Mouse (Mus musculus) cerebellum, postnatal 25 days (tissue): ENCODE measurements around the gene Tbc1d7.

Experiments used
- DNase-seq, 2 experiments: peaks; one replicate each; pipeline ENCODE4 v3.0.0; 2021; ENCODE audit warnings: mixed read lengths in 2 of 2

The Tbc1d7 gene

DNA sequence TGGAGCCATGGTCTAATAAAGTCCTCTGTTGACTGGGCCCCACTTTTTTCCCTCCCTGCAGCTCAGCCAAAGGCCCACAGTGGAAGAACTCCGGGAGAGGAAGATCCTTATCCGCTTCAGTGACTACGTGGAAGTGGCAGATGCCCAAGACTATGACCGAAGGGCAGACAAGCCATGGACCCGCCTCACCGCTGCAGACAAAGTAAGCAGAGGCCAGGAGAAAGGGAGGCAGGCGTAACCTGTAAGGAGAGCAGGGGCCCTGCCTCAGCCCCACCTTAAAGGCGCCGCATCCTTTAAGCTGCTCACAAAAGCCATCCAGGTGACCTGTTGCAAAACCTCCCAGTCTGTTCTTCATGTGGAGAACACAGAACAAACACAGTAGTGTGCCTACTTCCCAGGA, 38.4 kb downstream of the Tbc1d7 start:
- DNase-seq: peak in 1 of 2 experiments; percentile 43

DNA sequence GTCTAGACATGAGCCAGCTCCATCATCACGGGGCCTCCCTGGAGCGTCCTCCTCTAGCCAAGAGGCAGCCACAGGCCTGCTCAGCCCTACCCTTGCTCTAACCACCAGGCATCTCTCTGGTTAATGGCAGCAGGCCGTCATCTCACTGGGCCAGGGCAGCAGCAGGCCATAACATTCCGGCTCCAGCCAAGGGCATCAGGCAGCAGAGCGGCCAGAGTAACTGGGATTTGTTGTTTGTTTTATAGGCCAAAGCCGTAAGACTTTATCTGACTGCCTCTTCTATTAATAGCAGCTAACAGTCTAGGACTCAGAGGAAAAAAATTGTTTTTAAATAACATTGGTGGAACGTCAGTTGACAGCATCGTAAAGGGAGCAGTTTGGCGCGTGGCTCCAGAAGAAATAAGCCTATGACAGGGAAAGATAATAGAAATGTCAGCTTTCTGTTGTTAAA, 39.5 kb downstream of the Tbc1d7 start:
- DNase-seq: peak; percentile 22 to 25

DNA sequence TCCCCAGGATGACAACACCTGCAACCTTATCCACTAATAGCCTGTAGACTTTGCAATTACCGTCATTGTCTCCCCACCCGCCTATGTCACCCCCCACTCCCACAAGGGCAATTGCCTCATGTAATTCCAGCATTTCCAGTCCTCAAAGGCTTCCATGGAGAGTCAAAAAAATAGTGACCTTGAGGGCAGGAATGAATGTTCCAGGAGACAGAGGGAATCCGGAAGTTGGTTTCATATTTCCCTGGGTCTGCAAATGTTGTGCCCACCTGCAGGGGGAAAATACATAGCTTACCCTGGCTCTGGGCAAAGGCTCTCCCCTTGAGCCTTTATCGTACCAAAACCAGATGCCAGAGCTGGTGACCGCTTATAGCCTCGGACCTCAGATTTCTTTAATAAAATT, 41.1 kb downstream of the Tbc1d7 start:
- no peak for DNase-seq

DNA sequence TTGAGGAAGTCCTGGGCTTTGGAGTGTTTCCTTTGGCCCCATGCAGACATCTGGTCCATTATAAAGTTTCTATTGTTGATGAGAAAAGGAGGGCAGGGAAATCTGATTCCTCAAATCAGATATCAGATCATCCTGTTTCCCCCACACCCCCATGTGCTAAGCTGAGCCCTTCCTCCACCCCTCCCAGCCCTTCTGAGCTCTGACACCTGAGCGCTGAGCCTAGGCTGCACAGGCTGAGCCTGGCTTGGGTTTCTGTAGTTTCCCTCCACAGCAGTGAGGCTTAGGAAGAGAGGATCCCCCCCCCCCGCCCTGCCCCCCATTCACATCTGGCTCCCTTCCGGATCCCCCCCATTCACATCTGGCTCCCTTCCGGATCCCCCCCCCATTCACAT, 46.6 kb downstream of the Tbc1d7 start:
- no peak for DNase-seq

DNA sequence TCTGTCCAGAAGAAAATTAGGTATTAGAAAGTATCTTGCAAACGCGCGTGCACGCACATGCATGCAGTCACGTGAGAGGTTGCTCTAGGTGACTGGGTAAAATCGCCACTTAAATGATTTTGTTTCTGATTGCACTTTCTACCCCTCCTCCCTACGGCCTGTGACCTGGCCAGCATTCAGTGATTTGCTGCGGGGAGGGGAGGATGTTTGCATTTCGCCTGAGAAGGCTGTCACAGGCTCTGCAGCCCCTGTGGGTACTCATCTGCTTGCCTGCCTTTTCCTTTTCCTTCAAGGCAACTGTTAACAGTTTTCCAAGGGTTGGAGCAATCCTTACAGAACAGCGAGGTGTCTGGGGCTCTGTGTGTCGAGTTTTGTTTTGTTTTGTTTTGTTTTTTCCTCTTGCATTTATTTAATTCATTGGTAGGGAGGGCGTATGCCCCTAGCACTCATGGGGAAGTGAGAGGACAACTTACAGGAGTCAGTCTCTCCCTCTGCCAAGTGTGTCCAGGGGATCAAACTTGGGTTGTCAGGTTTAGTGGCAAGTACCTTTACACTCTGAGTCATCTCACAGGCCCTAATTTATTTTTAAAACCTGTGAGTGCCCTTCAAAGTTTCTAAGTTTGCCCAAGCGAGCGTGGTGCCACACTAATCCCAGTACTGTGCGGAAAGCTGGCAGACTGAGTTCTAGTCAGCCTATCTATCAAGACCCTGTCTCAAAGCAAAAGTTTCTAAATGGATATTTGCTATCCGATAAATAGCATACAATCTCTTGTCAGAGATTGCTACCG, 47.2 kb downstream of the Tbc1d7 start:
- no peak for DNase-seq

DNA sequence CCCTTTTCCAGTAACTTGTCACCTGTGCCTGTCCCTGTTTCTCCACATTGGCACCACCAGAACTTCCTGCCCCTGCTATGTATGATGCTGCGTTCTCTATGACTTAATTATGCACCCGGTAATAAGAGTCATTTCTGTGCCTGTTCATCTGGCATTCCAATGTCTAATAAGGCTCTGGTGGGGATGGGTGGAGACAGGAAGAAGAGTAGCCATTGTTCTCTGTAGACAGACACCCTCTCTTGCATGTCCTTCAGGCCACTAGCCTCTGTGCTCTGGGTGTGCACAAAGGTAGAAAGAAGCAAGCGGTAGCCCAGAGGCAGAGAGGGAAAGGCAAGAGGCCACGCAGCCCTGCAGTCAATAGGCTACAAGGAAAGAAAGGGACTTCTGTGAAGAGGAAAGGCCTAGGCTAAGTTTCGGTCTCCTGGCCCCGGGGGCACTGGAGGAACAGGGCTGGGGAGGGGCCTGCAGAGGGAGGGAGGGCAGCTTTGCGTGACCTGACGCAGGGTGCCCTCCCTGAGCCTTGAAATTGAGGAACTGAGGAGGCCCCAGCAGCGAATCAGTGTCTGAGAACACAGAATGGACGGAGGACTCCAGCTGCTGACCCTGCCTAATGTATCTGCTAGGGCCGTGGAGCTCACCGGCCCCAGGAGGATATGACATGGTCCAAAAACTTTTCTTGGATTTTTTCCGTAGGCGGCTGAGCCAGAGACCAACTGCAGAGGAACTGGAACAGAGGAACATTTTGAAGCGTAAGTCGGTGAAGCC, 48.8 kb downstream of the Tbc1d7 start:
- DNase-seq: no peak

DNA sequence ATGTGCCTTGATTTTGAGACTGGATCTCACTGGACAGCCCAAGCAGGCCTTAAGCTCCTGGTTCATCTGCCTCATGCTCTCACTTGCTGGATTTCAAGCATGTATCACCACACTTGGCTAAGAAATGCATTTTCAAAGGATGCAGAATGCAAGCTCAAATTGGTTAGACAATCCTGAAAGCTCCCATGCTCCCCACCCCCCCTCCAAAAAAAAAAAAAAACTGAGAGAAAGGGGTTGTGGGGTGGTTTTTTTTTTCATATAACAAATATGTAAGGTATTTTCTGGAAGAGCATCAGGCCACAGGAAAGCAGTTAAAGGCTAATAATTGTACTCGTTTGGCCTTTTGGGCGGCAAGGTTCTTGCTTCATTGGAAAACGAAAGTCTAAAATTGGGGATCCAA, 58.2 kb downstream of the Tbc1d7 start:
- no peak for DNase-seq

DNA sequence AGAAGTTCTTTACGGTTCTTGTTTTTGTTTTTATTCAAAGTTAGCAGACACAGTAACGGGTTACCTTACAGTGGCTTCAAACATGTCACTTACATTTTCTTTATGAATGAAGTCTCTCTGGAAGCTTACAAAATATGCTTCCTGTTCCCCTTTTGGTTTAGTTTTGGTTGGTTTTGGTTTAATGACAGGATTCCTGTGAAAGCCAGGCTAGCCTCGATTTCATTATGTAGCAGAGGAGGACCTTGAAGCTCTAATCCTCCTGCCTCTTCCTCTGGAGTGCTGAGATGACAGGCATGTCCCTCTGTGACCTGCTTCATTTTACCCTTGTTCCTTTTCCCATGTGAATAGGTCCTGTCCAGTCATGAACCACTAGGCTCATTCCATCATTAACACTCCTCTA, 58.6 kb downstream of the Tbc1d7 start:
- DNase-seq: no peak

DNA sequence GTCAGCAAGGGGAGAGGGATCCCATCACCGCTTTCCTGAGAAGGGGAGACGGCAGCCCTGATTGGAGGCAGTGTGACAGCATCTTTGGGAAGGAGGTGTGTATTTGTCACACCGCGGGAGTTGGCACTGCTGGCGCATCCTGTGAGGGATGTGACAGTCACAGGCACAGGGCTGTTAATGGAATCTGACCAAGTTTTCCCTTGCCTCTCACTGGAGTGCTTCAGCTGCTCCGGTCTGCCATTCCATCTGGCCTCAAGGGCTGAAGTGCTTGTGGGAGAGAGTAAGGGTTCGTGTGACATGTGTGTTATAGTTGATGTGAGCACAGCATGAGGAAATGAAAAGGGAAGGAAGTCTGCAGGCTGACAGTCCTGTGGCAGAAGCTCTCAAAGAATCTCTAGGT, 59.0 kb downstream of the Tbc1d7 start:
- peak; percentile 91 to 94 for DNase-seq

DNA sequence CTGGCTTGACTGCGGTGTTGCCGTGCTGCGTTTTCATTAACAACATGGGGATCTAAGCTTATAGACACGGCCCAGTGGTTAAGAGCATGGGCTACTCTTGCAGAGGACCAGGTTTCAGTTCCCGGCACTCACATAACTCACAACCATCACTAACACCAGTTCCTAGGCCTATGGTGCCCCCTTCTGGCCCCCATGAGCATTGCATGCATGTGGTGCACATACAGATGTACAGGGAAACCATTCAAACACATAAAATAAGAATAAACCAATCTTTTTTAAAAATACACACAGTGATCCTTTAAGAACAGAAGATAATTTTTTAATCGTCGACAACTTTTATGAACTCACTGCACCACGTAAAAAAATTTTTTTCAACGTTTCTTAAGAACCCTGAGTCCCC, 66.8 kb downstream of the Tbc1d7 start:
- DNase-seq: no peak

DNA sequence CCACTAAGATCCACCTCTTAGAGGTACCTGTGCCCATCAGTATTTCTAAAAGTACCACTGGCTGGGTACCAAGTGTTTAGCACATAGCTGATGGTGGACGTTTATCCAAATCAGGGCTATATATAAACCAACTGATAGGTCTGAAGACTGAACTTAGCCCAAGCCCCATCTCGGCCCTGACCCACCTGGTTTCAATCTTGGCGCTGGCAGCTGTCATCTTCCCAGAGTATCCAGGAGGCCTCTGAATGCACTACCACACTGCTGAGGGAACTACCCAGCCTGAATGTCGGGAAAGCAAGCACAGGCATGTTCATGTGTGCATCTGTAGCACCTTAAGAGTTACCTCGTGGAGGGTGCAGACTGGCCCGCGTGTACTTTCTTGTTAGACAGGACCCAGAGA, 68.4 kb downstream of the Tbc1d7 start:
- no peak for DNase-seq
